Mouse (Mus musculus) cortical plate, adult 2 months (tissue): ENCODE results near the gene Dusp3. TPM values are rescaled to one million over a fixed set of nuclear protein-coding genes. Genes with fewer than 3 reads are reported as not detected.

Experiments
- H3K27ac ChIP-seq: fragments of 200-500 bp; 2 replicates; pipeline ENCODE4 v1.5.1; 2012; ENCODE audit warnings: low read length, control low read depth, inconsistent platforms; ENCODE audit not compliant: insufficient read depth
- H3K4me1 ChIP-seq: fragments of 200-500 bp; 2 replicates; pipeline ENCODE4 v1.6.1; 2011; ENCODE audit warnings: low read length; ENCODE audit not compliant: control insufficient read depth, insufficient read depth
- H3K4me3 ChIP-seq: fragments of 200-500 bp; 2 replicates; pipeline ENCODE4 v1.5.1; 2011; ENCODE audit warnings: mild to moderate bottlenecking, low read length, control low read depth; ENCODE audit not compliant: insufficient read depth
- CTCF ChIP-seq: fragments of 200-500 bp; IDR thresholded peaks from 2 replicates; pipeline ENCODE4 v1.5.1; 2011; ENCODE audit warnings: mild to moderate bottlenecking, control low read depth, low read length; ENCODE audit not compliant: insufficient read depth; ENCODE audit errors: extremely low read depth
- POLR2A ChIP-seq: fragments of 200-500 bp; IDR thresholded peaks from 2 replicates; pipeline ENCODE4 v1.6.1; 2011; ENCODE audit warnings: mild to moderate bottlenecking, low read length, control low read depth; ENCODE audit not compliant: insufficient read depth; ENCODE audit errors: extremely low read depth
- polyA plus RNA-seq: library from polyadenylated mRNA; depleted of rRNA; stranded (reverse); fragments of >200 nt; gene quantifications from 2 replicates; pipeline ENCODE4 v1.2.3, GENCODE M21; 2012; rRNA removed

The Dusp3 gene
- polyA plus RNA-seq, result 162 and 171 TPM in 2 replicates

GRCm38 (mm10) chr11:101986913-101987312 lies at the start of gene Dusp3:
Gene Dusp3, minus strand, starts transcription at chr11:101987013.
- H3K4me3 ChIP-seq, result no peak within 1 kb of the TSS
- no peak within 1 kb of the TSS for H3K27ac ChIP-seq
- peaks cover 10% of the 10 kb centered on the region; the same call in 1 of the 2 replicates for H3K4me1 ChIP-seq
- TF ChIP-seq POLR2A (no peak), CTCF (no peak)

- Histone ChIP-seq H3K4me3 (no peak overlapping the region), H3K27ac (no peak overlapping the region), H3K4me1 (no peaks in the 10 kb centered on the region)
- TF ChIP-seq CTCF (no peak), POLR2A (no peak)
Observed at GRCm38 (mm10) chr11:102036336-102036735, 49.5 kb upstream of the Dusp3 start.

- no peak for TF ChIP-seq POLR2A
- TF ChIP-seq CTCF, result no peak
- no peak overlapping the region for H3K4me3 ChIP-seq
- no peaks in the 10 kb centered on the region for H3K4me1 ChIP-seq
- no peak overlapping the region for H3K27ac ChIP-seq
Observed at GRCm38 (mm10) chr11:102035456-102035960, 48.7 kb upstream of the Dusp3 start.

GRCm38 (mm10) chr11:102034887-102035286 lies 48.1 kb upstream of the Dusp3 start:
- Histone ChIP-seq H3K27ac (no peak overlapping the region), H3K4me3 (no peak overlapping the region), H3K4me1 (no peaks in the 10 kb centered on the region)
- TF ChIP-seq CTCF (no peak), POLR2A (no peak)

GRCm38 (mm10) chr11:102033055-102033591 lies 46.3 kb upstream of the Dusp3 start:
- H3K4me1 ChIP-seq, result no peaks in the 10 kb centered on the region
- TF ChIP-seq CTCF (no peak), POLR2A (no peak)
- H3K4me3 ChIP-seq, result no peak overlapping the region
- no peak overlapping the region for H3K27ac ChIP-seq

- H3K27ac ChIP-seq, result no peak overlapping the region
- H3K4me1 ChIP-seq, result peaks cover 2% of the 10 kb centered on the region; the same call in 1 of the 2 replicates
- TF ChIP-seq CTCF (no peak), POLR2A (no peak)
- H3K4me3 ChIP-seq, result no peak overlapping the region
Observed at GRCm38 (mm10) chr11:102031149-102031548, 44.3 kb upstream of the Dusp3 start.

GRCm38 (mm10) chr11:102029966-102030365 lies 43.2 kb upstream of the Dusp3 start:
- Histone ChIP-seq H3K4me3 (no peak overlapping the region), H3K4me1 (peaks cover 3% of the 10 kb centered on the region; the same call in 1 of the 2 replicates), H3K27ac (no peak overlapping the region)
- TF ChIP-seq CTCF (no peak), POLR2A (no peak)

GRCm38 (mm10) chr11:102029304-102029703 lies 42.5 kb upstream of the Dusp3 start:
- peaks cover 8% of the 10 kb centered on the region for H3K4me1 ChIP-seq

GRCm38 (mm10) chr11:102028087-102028816 lies 41.4 kb upstream of the Dusp3 start, which contains the start of gene Mpp3:
Gene Mpp3, minus strand, starts transcription at chr11:102028461.
- no peak within 1 kb of the TSS for H3K27ac ChIP-seq
- peak within 1 kb of the TSS; percentile 90; the same call in 1 of the 2 replicates for H3K4me3 ChIP-seq
- no peak for TF ChIP-seq CTCF
- TF ChIP-seq POLR2A, result no peak
- peaks cover 9% of the 10 kb centered on the region for H3K4me1 ChIP-seq

More at GRCm38 (mm10) chr11:102029304-102029703, 42.5 kb upstream of the Dusp3 start:
- H3K4me3 ChIP-seq, result no peak overlapping the region
- H3K27ac ChIP-seq, result no peak overlapping the region
- TF ChIP-seq POLR2A (no peak), CTCF (no peak)
